Mouse (Mus musculus): ENCODE data around the gene Mfap2.

DNA sequence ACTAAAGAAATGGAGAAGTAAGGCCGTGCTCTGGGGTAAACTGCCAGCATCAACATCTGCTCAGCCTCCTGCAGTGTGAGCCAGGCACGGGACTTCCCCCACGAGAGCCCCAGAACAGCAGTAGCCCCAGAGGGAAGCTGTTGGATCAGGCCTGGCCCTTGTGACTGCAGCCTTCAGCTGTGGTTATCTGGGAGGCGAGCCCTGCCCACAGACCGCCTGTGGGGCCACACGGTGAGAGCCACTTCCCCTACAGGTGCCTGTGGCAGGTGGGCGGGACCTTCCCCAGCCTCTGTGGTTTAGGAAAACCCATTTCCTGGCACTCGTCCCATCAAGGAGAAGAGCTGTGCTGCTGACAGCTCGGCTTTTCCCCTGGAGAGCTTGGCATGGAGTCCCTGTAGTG is 26.8 kb upstream of the Mfap2 start:
- TF ChIP-seq EP300 (IDR thresholded peaks at IDR 0.05; ENCODE audit: low read depth) (no peak), CTCF (IDR thresholded peaks at IDR 0.05; ENCODE audit: low read depth) (no peak)
